Mouse (Mus musculus) heart, postnatal 14 days (tissue): ENCODE data around the gene Olfr944. TPM values are rescaled to one million over a fixed set of nuclear protein-coding genes. Genes with fewer than 3 reads are reported as not detected.

Experiments
- DNase-seq, 2 experiments: peaks; one replicate each; pipeline ENCODE4 v3.0.0; 2021 to 2022
- intact Hi-C: fragments of 180-260 bp; cut with DNase I; formaldehyde crosslinking; loops from one replicate; pipeline ENCODE4 v1.15.1; 2025
- long read RNA-seq, 2 experiments: library from polyadenylated mRNA; stranded (forward); transcript quantifications; one replicate each; pipeline ENCODE4 v2.0.0; 2021
- total RNA-seq, 2 experiments: library from RNA; stranded (reverse); gene quantifications; 2 replicates each; pipeline ENCODE4 v1.2.3; 2021

The Olfr944 gene
- total RNA-seq = not detected
- long read RNA-seq, experiment 1 = 0 reads
- long read RNA-seq, experiment 2 = 0 reads

DNA sequence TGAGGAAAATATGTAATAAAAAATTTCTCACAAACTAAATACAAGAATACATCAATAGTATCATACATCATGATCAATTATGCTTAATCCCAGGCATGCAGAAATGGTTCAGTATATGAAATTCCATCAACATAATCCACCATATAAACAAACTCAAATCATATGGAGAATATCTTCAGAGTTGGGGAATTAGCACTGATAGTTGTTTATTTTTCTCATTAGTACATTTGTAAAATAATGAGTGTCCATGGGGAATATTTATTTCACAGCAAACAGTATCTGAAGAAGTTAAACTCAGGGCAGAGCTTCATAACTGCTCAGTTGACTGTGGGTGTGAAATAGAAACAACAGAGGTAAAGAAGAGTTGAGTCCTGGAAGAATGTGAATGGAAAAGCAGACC is at the start of gene Olfr944:
Gene Olfr944 (plus strand): TSS at position 301 of the 400 bp plus-strand sequence.
- DNase-seq = no peak
- intact Hi-C loops = no loop called here

DNA sequence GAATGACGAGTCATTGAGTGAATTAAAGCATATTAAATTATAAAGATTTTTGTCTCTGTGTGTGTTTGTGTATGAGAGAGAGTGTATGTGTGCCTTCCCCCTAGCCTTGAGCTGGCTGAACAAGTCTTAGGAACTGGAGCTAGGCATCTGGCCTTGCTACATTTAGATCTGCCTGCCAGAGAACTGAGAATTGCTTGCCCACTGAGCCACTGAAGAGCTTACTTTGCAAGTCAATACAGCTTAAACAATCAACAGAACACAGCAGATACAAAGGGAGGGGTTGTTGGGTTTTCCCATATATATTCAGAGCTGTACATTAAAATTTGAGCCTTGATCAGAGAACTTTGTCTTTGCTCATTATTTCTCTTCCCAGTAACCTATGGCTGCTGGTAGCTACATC is 49.3 kb upstream of the Olfr944 start:
- intact Hi-C loops = no loop called here
- DNase-seq = no peak

DNA sequence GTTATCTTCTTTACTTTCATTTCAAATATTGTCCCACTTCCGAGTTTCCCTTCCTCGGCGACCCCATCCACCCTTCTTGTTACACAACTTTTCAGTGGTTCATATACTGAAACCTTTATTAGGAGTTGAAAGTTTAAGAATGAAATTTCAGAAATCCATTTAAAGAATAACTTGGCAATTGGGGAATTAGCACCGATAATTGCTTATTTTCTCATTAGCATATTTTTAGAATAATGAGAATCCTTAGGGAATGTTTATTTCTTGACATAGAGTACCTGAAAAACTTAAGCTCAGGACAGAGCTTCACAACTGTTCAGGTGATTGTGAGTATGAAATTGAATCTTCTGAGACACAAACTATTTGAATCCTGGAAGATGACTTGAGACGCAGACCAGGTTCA is 35.7 kb upstream of the Olfr944 start, which contains the start of gene Olfr943:
Gene Olfr943 (plus strand): TSS at position 301 of the 400 bp plus-strand sequence.
- intact Hi-C loops = no loop called here
- DNase-seq = no peak

DNA sequence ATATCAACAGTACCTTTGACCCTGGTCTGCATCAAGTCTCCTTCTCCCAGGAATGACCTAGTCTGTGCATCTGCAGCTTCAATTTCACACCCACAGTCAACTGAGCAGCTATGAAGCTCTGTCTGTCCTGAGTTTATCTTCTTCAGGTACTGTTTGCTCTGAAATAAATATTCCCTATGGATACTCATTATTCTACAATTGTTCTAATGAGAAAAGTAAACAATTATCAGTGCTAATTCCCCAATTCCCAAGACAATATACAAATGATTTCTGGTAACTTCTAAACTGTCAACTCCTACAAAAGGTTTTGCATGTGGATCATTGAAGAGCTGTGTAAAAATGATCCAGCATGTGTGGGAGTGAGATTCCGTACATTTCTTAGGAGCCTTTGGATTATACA is 48.2 kb downstream of the Olfr944 start, which contains the start of gene Olfr1537:
Gene Olfr1537 (minus strand): TSS at position 101 of the 400 bp plus-strand sequence.
- DNase-seq = no peak
- intact Hi-C loops = no loop called here

Other genes with a start within 250 kb of the Olfr944 start
- not detected for gene Olfr933, start 229.6 kb upstream of the Olfr944 start, total RNA-seq
- not detected for gene Olfr934, start 213.6 kb upstream of the Olfr944 start, total RNA-seq
- not detected for gene Olfr935, start 202.2 kb upstream of the Olfr944 start, total RNA-seq
- not detected for gene Olfr146, start 178.5 kb upstream of the Olfr944 start, total RNA-seq
- gene Olfr937, start 137.0 kb upstream of the Olfr944 start, total RNA-seq = not detected
- gene Olfr938, start 123.0 kb upstream of the Olfr944 start, total RNA-seq = not detected
- gene Olfr27, start 73.8 kb upstream of the Olfr944 start, total RNA-seq = not detected
- not detected for gene Olfr943, start 35.6 kb upstream of the Olfr944 start, total RNA-seq
- gene Olfr1537, start 48.1 kb downstream of the Olfr944 start, total RNA-seq = not detected
- gene Olfr945, start 74.9 kb downstream of the Olfr944 start, total RNA-seq = not detected
- gene Olfr948, start 124.1 kb downstream of the Olfr944 start, total RNA-seq = not detected
- gene Olfr951, start 185.5 kb downstream of the Olfr944 start, total RNA-seq = not detected
- gene Olfr952, start 225.2 kb downstream of the Olfr944 start, total RNA-seq = not detected